Mouse (Mus musculus): ENCODE results near the gene Klf15.

Gene Klf15

GRCm38 (mm10) chr6:90462181-90462706, at the start of gene Klf15:
Gene Klf15, plus strand, starts transcription at chr6:90462576.
- DNase-seq (ENCODE audit: low read depth, low spot score), result no peak

GRCm38 (mm10) chr6:90422565-90422964, 39.8 kb upstream of the Klf15 start:
- peak; percentile 38 for DNase-seq (ENCODE audit: low read depth, low spot score)

- DNase-seq (ENCODE audit: low read depth, low spot score), result no peak
Measured at GRCm38 (mm10) chr6:90425361-90425760, 37.0 kb upstream of the Klf15 start.

- DNase-seq (ENCODE audit: low read depth, low spot score), result no peak
Measured at GRCm38 (mm10) chr6:90426003-90426402, 36.4 kb upstream of the Klf15 start.

GRCm38 (mm10) chr6:90428380-90428974, 33.9 kb upstream of the Klf15 start, which contains the start of gene Cfap100:
Gene Cfap100, minus strand, starts transcription at chr6:90428797.
- no peak for DNase-seq (ENCODE audit: low read depth, low spot score)

- DNase-seq (ENCODE audit: low read depth, low spot score), result no peak
Measured at GRCm38 (mm10) chr6:90429911-90430310, 32.5 kb upstream of the Klf15 start.

GRCm38 (mm10) chr6:90431487-90431886, 30.9 kb upstream of the Klf15 start:
- no peak for DNase-seq (ENCODE audit: low read depth, low spot score)

- no peak for DNase-seq (ENCODE audit: low read depth, low spot score)
Measured at GRCm38 (mm10) chr6:90434687-90435086, 27.7 kb upstream of the Klf15 start.

GRCm38 (mm10) chr6:90435195-90435618, 27.2 kb upstream of the Klf15 start:
- DNase-seq (ENCODE audit: low read depth, low spot score), result no peak

GRCm38 (mm10) chr6:90436192-90436907, 26.0 kb upstream of the Klf15 start:
- DNase-seq (ENCODE audit: low read depth, low spot score), result no peak

- no peak for DNase-seq (ENCODE audit: low read depth, low spot score)
Measured at GRCm38 (mm10) chr6:90437041-90437440, 25.3 kb upstream of the Klf15 start.

- DNase-seq (ENCODE audit: low read depth, low spot score), result no peak
Measured at GRCm38 (mm10) chr6:90446883-90447282, 15.5 kb upstream of the Klf15 start.

- no peak for DNase-seq (ENCODE audit: low read depth, low spot score)
Measured at GRCm38 (mm10) chr6:90450179-90450578, 12.2 kb upstream of the Klf15 start.

- no peak for DNase-seq (ENCODE audit: low read depth, low spot score)
Measured at GRCm38 (mm10) chr6:90450697-90451096, 11.7 kb upstream of the Klf15 start.

GRCm38 (mm10) chr6:90451512-90451911, 10.9 kb upstream of the Klf15 start:
- DNase-seq (ENCODE audit: low read depth, low spot score), result no peak

- no peak for DNase-seq (ENCODE audit: low read depth, low spot score)
Measured at GRCm38 (mm10) chr6:90452603-90453002, 9.8 kb upstream of the Klf15 start.

- DNase-seq (ENCODE audit: low read depth, low spot score), result no peak
Measured at GRCm38 (mm10) chr6:90453751-90454150, 8.6 kb upstream of the Klf15 start.

- no peak for DNase-seq (ENCODE audit: low read depth, low spot score)
Measured at GRCm38 (mm10) chr6:90457421-90457820, 5.0 kb upstream of the Klf15 start.

GRCm38 (mm10) chr6:90461181-90461580, 1.2 kb upstream of the Klf15 start:
- DNase-seq (ENCODE audit: low read depth, low spot score), result no peak

GRCm38 (mm10) chr6:90461771-90462170, 605 bp upstream of the Klf15 start:
- DNase-seq (ENCODE audit: low read depth, low spot score), result no peak

- no peak for DNase-seq (ENCODE audit: low read depth, low spot score)
Measured at GRCm38 (mm10) chr6:90462841-90463227, 458 bp downstream of the Klf15 start.

GRCm38 (mm10) chr6:90463228-90463862, 969 bp downstream of the Klf15 start:
- no peak for DNase-seq (ENCODE audit: low read depth, low spot score)

Data from retina, adult 2 months (tissue).